Mouse (Mus musculus): ENCODE measurements around the gene Npb.

DNA sequence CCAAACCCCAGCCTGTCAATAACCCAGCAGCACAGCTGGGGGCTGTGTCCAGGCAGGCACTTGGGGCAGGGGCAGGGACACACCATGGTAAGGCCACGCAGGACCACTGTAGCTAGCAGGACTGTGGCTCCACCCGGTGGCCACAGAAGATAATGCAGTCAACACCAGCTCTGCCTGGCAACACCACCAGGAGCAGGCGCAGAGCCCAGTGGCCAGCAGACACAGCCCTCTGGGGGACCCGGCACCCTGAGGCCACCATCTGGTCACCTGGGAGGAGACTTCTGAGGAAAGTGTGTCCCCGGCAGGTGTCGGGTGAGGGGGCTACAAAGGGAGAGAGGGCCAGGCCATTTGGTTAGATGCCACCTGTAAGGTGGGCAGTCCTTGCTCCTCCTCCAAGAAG lies 4.5 kb downstream of the Npb start:
- no peak for TF ChIP-seq EP300 (IDR thresholded peaks at IDR 0.05; ENCODE audit: insufficient read depth, low read depth, low read length)
- no peak for TF ChIP-seq POLR2A (IDR thresholded peaks at IDR 0.05; ENCODE audit: insufficient read depth, low read length)
